Mouse (Mus musculus): ENCODE results near the gene Grid1.

Grid1 gene

DNA sequence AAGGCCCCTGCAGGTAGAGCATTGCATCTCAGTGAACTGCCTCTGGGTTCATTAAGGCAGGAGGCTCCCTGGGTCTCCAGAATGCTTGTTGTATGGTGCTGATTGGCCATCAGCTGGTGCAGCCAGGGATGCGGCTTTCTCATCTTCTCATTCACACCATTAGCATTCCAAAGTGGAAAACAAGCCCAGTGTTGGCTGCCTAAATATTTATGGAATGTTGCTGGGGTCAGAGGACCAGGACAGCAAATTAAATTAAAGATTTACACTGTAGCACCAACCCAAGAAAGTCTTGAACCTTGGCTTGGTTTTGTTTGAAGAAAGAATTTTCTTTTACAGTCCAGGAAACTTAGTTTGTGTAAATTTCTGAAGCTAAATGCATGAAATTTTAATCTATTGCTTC, 97.2 kb downstream of the Grid1 start:
- DNase-seq (ENCODE audit: low spot score), result no peak

DNA sequence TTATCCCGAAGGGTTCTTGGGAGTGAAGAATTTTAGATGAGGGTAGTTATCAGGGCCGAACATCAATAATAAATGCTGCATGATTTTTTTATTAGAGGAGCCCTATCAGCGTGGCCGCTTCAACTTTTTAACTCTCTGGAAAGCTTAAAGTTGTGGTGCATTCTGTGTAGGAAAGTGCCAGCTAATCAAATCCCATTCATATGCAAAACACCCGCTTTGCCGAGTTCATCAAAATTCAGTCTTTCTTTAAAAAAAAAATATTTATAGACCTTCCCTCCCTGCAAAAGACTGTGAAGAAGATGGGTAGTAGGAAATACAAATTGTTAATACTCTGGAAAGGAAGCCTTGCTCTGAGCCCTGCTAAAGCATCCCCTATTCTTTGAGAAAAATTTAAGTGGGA, 99.3 kb downstream of the Grid1 start:
- DNase-seq (ENCODE audit: low spot score), result no peak

DNA sequence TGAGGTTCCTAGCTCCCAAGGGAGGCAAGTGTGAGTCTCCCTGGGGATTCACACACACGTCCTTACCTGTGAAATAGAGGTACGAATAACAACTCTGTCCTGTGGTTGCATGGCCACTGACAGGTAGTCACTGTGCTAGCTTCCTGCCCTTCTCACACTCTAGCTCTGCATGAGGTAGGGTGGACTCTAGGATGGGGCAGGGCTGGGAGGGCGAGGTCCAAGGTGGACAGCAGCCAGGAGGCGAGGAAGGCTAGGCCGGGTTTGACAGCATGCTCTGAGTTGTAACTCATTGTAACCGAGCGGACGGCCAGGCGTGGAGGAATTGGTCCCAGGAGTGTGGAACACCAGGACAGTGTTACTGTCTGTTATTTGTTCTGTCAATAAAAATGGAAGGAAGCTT, 101.4 kb downstream of the Grid1 start:
- no peak for DNase-seq (ENCODE audit: low spot score)

DNA sequence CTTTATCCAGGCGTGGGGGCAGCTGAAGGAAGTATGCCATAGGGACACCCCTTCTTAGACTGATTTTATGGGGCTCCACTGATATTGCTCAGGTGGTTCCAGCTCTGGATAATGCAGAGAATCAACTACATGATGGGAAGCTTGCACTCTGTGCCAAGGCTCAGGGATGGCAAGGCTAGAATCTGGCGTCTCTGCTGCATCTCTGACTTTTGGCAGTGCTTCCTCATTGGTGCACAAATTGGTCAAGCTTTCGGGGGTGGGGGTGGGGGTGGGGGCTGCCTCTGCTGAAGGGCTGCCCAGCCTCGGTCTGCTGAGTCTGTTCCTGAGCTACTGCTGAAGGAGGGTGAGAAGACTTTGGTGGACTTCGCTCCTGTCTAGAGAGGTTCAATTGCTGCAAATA, 105.1 kb downstream of the Grid1 start:
- DNase-seq (ENCODE audit: low spot score), result no peak

DNA sequence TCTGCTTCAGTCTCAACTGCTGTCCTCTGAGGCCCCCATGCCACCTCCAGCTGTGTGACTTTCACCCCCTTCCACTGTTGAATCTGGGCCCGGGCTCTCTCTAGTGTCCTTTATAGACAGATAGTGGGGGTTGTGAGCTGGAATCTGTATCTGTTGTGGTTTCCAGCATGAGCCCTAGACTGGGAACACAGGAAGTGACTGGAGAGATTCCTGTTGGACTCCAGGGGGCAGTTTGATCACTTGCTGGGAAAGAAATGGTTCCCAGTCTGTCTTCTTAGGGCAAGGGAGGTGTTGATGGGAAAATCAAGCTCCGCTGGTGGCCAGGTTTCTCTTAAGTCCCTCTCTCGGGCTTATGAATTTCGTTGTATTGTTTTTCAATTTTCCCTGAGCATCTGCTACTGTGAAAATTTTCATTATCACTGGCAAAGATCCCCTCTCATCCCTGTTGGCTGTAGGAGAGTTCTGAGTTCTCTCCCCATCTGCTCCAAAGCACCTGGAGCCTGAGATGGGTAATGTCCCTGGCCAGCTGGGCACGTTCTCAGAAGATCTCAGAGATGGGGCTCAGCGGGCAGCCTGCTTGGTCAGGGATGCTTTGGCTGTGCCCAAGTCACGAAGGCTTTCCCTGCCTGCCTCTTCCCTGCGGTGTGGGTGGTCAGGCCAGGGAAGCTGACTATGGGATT, 110.3 kb downstream of the Grid1 start:
- DNase-seq (ENCODE audit: low spot score), result no peak

DNA sequence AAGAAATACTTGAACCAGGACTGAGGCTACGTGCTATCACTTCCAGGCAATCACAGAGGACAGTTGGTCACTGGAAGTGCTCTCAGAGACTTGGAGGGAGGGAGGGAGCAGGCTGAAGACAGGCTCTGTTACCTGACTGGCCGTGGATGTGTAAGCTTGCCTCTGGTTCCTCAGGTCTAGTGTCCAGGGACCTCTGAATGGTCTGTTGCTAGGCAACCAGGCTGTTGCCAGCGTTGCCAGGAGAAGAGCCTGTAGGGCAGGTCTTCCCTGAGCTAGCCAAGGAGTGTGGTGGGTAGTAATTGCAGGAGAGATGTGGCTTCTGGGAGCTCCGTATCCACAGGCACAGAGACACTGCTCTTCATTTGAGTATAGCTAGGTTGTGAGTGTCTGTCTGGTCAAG, 113.3 kb downstream of the Grid1 start:
- DNase-seq (ENCODE audit: low spot score), result no peak

DNA sequence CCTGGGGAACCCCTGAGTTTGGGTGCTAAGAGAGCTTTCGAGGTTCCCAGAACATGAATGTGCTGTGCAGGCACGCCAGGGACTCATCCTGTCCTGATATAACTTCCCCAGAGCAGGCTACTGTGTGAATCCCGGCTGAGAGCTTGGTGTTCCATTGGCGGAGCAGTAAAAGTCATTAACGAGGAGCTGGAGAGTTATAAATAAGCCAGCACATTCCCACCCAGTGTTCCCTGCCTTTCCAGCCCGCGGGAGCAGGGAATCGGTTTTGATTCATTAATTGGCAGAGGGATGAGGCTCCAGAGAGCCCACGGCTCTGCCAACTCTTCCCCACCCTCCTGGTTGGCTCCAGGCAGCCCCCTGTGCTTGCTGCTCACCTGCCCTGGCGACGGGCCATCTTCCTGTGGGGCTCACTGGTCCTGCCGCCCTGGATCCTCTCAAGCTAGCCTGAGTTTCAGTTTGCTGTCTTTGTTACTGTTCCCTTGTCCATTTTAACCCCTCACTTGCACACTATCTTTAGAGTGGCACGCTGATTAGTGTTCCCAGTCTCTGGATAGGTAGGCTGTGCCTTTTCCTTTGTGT, 116.4 kb downstream of the Grid1 start:
- no peak for DNase-seq (ENCODE audit: low spot score)

DNA sequence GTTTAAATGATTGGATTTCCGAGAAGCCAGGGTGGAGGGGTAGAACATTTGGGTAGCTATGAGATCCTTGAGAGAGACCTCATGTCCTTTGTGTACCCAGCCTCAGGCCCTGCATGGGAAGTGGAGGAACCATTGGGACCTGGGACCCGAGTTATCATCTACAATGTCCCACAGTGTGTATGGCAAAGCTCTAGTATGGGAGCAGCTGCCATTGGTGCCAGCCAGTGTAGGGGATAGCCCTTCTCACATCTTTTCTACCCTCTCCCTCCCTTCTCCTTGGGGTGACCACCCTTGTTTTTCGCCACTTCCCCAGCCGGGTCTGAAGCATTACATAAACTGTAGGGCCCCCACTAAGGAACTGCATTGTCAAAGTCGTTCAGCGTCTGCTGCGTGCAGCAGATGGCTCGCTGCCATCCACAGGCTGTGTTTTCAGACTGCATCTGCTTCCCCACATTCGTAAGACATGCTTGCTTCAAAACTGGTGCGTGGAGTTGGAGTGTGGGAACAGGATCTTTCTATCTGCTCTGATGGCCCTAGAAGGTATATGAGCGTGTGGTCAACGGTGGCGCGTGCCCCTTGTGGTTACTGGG, 124.6 kb downstream of the Grid1 start:
- no peak for DNase-seq (ENCODE audit: low spot score)

DNA sequence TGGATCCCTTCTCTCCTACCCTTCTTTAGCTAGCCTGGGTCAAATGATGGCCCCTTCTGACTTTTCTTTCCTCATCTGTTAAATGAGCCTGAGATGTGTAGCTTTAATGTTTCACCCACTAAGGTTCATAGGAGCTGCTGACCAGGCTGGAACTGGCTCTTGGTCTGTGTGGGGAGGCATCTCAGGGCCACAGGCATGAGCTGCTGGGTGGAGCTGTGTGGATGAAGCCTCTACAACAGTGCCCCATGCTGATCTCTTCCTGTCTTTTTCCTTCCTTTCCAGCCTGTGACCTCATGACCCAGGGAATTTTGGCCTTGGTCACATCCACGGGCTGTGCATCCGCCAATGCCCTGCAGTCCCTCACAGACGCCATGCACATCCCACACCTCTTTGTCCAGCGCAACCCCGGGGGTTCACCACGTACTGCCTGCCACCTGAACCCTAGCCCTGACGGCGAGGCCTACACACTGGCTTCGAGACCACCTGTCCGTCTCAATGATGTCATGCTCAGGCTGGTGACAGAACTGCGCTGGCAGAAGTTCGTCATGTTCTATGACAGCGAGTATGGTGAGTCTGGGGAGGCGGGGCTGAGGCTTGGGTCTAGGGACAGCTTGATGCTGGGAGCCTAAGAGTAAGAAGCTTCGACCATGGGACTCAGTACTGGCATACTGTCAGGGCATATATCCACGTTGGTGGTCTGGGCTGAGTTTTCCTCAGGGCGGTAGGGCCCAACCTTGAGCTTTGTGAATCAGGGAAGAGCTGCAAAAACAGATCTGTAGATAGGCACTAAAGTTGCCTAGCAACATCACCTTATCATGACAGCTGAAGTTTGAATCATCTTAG, 125.8 kb downstream of the Grid1 start:
- no peak for DNase-seq (ENCODE audit: low spot score)

DNA sequence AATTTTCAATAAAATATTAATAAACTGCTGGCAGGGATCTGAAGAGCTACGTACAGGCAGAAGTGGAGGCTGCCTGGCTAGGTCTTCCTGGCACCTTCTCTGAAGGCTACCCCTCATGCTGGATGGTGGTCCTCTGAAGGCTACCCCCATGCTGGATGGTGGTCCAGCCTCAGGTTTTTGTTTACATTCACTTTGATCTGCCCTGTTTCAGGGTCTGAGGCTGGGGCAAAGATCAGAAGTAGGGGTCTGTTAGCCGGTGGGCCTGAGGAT, 126.3 kb downstream of the Grid1 start:
- DNase-seq (ENCODE audit: low spot score), result no peak

DNA sequence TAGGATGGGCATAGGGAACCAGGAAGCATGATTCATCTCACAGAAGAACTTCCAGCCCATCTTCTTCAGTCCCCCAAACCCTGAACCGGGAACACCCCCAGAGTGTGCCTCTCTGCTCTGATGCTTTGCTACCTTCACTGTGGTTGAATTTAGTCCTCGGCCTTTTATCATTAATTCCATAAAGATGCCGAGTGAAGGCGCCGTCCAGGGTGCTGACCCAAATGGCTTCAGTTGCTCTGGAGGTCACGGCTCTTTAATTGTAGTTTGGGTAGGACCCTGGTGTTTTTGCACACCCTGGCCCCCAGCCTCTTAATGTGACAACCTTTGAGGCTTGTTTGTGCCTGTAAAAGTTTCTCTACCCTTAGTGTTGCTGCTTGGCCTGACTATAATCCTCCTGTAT, 128.3 kb downstream of the Grid1 start:
- DNase-seq (ENCODE audit: low spot score), result no peak

DNA sequence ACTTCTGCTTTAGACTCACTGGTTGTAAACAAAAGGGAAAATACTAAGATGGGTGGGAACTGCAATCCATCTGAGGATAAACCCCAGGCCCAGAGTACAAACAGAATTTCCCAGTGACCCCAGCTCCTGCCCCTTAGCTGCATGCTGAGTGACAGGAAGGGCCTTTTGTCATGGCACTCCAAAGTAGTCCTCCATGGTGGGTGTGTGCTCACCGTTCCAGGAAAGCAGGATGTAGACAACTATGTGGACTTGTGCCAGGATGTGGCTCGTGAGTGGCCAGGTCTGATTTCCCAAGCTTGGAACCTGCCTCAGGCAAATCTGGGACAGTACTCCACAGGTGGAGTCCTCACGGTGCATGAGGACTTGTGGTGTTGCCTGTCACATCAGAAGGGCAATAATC, 132.4 kb downstream of the Grid1 start:
- no peak for DNase-seq (ENCODE audit: low spot score)

DNA sequence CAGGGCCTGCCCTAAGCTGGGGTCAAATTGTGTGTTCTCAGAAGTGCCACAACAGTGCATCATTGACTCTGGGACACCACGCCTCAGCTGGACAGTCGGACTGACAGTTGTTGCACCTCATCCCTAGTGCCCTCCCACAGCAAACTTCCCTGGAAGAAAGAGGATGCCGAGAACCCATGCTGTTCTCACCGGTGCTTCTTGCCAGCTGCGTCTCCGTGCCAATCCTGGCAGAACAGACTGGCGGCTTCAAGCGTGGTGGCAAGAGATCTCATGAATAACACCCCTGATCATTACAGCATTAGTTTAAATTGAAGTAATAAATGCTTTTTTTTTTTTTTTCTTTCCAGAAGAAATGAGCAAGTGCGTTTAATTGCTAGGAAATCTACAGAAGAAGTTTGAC, 133.7 kb downstream of the Grid1 start:
- DNase-seq (ENCODE audit: low spot score), result no peak

DNA sequence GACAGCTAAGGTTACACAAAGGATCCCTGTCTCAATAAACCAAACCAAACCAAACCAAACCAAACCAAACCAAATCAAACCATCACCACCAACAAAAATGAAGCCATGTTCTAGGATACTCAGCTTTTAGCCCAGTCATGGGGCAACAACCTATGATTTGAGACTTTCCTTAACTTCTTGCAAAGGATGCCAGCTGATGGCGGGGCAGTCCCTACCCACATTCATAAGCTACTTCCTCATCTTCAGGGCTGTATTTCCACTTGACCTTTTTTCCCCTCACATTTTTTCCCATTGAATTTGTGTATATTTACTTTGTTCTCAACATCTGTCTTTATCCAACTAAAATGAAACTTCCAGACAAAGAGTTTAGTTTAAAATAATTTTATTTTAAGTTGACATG, 135.8 kb downstream of the Grid1 start:
- DNase-seq (ENCODE audit: low spot score), result no peak

DNA sequence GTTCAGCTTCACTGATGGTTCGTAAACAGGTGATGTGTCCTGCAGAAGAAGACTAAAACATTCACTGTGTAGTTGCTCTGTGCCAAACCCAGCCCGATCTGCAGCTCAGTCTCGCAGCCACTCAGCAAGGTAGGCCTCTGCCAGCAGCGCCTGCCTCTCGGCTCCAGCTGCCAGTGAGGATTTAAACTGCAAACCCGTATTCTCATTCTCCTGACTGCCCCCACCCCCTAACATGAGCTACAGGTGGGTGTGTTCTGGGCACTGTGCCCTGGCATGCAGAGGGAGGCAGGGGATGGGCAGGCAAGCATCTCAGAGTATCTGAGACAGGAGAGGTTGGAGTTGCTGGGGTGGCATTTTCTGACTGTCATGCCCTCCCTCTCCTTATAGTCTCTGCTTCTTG, 140.3 kb downstream of the Grid1 start:
- no peak for DNase-seq (ENCODE audit: low spot score)

DNA sequence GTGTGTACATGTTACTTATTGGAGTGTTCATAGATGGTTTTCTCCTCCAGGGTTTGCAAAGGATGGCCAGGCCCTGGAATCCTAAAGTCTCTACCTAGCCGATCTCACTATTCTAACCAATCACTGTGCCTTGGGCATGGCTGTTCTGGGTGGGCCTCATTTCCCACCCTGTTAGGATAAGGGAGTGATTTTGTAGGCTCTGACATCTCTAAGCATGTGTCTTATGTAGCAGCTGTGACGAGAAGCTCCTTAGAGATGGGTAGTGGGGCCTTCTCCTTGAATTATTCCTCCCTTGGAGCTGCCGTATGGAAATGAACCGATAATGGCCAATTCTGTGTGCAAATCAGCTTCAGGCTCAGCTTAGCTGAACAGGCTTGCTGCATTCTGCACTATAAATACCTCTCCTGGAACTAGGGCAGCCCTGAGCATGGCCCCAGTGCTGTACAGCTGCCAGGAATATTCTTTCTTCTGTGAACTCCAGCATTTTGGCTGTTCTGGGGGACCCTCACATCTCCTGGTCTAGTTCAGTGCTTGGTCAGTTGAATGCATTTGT, 143.8 kb downstream of the Grid1 start:
- DNase-seq (ENCODE audit: low spot score), result no peak

DNA sequence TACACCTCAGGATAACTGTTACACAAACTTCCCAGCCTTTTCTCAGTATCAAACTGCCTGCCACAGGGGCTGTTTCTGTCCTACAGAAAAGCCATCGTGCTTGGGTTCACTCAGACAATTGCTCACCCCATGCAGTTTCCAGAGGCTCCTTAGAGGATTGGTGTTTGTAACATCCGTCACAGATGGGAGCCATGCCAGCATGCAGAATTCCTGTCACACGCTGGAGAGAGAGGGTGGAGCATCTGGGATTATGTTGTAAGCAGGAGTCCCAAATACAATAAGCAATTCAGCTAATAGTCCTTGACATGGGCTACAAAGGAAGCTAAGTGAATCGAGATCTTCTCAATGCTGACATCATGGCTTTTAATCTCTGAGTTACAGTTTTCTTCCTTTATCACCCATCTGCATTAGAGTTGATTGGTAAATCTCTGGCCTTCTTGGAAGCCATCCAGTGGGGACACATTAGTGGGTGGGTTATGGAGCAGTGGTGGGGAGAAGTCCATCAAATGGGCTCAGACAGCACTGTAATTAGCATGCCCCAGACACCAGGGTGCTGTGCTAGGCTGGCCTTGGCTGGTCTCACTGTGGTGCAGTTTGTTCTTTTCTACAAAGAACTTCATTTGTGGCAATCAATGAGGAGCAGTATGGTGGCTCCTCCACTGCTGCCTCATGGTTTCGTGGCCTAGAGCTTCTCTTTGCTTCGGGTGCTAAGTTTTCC, 149.4 kb downstream of the Grid1 start:
- DNase-seq (ENCODE audit: low spot score), result no peak

DNA sequence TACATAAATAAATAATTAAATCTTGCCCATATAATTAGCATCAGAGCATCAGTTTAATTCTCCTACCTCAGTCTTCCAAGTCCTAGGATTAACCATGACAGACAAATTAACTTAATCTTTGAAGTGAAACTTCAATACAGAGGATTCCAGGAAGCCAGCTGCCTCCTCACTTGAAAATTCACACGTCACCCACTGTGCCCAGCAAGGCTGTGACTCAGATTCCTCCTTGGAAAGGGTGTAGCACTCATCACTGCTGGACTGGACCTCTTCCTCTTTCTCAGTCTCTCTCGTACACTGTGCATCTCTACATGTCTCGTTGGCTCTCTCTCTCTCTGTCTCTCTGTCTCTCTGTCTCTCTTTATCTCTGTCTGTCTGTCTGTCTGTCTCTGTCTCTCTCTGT, 153.0 kb downstream of the Grid1 start:
- no peak for DNase-seq (ENCODE audit: low spot score)

DNA sequence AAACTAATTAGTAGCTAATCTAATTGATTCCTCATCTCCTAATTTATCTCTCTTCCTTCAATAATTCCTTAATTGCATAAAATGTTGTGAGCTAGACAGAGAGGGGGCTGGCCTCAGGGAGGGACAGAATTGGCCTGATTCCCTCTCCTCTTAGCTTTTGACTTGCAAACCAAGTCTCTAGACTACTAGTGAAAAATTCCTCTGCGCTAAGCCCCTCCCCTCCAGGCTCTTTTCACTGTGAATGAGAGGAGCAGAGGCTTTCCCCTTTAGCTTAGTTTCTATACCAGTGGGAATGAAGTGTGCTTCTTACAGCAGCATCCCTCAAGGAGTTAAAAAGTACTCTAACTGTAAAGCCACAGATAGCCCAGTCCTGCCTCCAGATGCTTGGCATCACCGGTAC, 160.8 kb downstream of the Grid1 start:
- no peak for DNase-seq (ENCODE audit: low spot score)

DNA sequence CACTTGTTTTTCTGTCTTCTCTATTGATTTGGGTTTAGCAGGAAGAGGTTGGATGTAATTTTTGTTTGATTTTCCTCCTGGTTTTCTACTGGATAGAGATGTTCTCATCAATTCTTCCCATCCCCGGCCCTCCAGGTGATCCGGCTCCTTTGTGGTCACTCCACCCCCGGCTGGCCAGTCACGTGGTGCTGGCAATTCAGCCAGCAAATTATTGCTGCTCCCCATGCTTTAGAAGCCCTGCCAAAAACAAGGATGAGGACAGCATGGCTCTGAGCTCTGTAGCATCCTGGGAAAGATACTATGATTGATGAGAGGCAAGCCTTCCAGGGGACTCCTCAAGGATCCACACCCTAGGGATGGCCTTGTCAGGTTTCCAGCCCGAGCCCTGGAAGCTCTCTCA, 169.2 kb downstream of the Grid1 start:
- DNase-seq (ENCODE audit: low spot score), result no peak

DNA sequence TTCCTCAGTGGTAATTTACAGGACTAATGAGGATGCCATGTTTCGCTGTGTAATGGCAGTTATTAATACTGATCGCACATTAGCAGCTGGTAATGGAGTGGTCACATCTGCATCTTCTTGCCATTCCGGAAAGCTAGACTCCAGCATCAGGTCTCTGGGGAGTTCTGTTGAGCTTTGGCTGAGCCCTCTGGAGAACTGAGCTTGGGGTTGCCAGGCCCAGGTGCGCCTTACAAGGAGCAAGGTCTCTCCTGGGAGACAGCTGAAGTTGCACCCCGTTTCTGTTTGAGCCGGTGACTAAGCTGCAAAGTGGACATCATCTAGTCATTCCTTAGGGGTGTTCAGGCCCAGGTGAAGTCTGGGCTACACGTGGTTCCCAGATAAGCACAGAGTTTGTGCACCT, 186.8 kb downstream of the Grid1 start:
- DNase-seq (ENCODE audit: low spot score), result no peak

DNA sequence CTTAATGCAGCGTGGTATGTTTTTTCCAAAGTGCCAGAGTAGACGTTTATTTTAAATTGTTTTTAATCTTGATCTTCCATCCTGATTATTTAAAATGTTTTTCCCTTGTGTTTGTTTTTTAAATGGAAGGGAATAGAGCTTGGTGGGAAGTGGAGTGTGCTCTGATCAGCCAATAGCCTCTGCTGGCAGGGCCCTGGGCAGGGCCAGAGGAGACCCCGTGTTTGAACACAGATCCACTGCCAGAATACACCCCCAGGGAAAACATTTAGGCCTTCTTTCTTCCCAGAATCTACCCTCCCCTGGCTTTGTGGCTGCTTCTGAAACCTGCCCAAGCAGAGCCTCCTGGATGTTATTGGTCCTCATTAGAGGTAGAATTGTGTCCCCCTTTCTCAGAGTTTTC, 188.8 kb downstream of the Grid1 start:
- no peak for DNase-seq (ENCODE audit: low spot score)

All from T-cell, adult 2 months (primary cell).